Mouse (Mus musculus) heart, postnatal 0 days (tissue): ENCODE results near the gene Daam2.

Experiments
- CTCF ChIP-seq: IDR thresholded peaks from 2 replicates; pipeline ENCODE4 v1.5.1; 2016; ENCODE audit warnings: antibody characterized with exemption, control low read depth, low read depth
- EP300 ChIP-seq: IDR thresholded peaks from 2 replicates; pipeline ENCODE4 v1.6.1; 2016; ENCODE audit warnings: antibody characterized with exemption, low read depth

DNA sequence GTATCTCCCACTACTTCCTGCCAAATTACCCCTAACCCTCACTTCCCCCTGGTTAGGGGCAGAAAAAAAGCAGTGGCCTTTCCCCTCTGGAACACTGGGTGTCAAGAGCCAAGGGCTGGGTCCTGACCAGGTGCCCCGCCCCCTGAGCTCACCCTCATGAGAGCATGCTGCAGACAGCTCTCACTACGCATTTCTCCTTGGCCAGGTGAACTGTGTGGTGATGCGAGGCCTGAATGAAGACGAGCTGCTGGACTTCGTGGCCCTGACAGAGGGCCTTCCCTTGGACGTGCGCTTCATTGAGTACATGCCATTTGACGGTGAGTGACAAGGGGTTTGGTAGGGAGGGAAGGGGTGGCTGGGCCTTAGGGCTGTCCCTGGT is 114.9 kb downstream of the Daam2 start:
- TF ChIP-seq CTCF (no peak), EP300 (no peak)
